Mouse (Mus musculus): ENCODE measurements around the gene Rnf157. TPM values are rescaled to one million over a fixed set of nuclear protein-coding genes. Genes with fewer than 3 reads are reported as not detected.

Rnf157 gene
- polyA plus RNA-seq, 1 experiment = 183 TPM

DNA sequence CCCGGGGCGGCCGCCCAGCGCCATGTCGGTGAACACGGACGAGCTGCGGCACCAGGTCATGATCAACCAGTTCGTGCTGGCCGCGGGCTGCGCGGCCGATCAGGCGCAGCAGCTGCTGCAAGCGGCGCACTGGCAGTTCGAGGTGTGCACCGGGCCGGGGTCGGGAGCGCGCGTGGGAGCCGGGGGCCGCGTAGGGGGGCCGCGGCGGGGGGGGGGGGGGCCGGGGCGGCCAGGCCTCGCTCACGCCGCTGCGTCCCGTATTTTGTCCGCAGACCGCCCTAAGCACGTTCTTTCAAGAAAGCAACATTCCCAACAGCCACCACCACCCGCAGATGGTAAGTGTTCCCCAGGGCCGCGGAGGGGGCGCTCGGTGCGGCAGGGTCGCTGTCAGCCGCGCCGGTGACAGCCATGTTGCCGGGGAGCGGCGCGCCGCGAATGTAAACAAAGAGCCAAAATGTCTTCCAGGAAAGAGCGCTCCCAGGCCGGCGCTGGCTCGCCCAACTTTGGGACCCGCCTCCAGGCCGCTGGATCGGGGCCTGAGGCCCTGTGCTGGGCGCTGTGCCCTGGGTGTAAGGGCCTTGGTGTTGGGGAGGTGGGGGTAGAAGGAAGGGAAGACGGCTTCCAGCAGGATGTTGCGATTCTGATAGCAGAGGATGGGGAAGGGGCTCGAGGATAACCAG lies 21.6 kb upstream of the Rnf157 start:
- H3K4me1 ChIP-seq (ENCODE audit: control insufficient read depth, insufficient read depth, low read length) = peaks cover 5% of the 10 kb centered on the region
- H3K4me3 ChIP-seq (ENCODE audit: insufficient read depth, low read length) = peak overlapping the region; percentile 78
- H3K27ac ChIP-seq (ENCODE audit: insufficient read depth, low read length) = peak overlapping the region; percentile 90
- no peak for TF ChIP-seq POLR2A (IDR thresholded peaks at IDR 0.05; ENCODE audit: extremely low read depth, insufficient read depth, low read length)
- TF ChIP-seq CTCF (IDR thresholded peaks at IDR 0.05; ENCODE audit: extremely low read depth, insufficient read depth, low read length) = no peak

DNA sequence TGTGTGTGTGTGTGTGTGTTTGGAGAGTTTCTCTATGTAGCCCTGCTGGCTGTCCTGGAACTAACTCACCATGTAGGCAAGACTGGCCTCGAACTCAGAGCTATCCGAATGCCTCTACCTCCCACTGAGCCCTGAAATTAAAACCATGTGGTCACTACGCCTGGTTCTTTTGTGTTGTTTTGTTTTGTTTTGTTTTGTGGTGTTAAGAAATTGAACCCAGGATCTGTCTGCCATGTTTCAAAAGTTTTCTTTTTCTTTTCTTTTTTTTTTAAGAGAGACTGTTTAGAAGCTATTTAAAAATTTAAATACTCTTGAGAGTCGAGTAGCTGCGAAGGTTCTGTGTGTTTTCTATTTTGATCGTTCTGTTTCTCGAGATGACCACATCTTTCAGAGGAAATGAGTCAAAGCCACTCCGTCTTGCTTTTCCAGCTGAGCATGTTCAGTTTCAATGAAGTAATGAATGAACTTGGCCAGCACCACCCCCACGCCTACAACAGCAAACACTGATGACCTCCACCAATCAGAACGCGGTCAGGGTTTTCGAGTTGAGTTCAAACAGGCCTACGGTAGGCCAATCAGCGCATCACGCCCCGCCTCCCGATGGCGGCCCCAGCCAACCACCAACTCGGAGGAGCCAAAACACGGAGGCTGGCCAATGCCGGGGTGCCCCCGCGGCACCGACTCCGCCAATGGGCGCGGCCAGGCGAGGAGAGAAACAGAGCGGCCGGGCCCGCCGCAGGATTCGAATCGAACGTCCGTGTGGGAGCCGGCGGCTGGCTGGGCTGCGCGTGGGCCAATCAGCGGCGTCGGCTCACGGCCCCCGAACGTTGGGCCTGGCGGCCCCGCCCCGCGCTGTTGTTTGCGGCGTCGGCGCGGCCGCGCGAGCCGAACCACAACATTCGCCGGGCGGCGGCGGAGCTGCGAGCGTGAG lies 20.8 kb upstream of the Rnf157 start, which contains the start of gene Ubald2:
Ubald2 (plus strand) TSS at position 739 of the 931 bp plus-strand sequence.
- Histone ChIP-seq H3K4me3 (ENCODE audit: insufficient read depth, low read length) (peak within 1 kb of the TSS; percentile 78), H3K4me1 (ENCODE audit: control insufficient read depth, insufficient read depth, low read length) (peaks cover 5% of the 10 kb centered on the region), H3K27ac (ENCODE audit: insufficient read depth, low read length) (peak within 1 kb of the TSS; percentile 90)
- no peak for TF ChIP-seq CTCF (IDR thresholded peaks at IDR 0.05; ENCODE audit: extremely low read depth, insufficient read depth, low read length)
- 0 out of 2 replicates have a peak, but pooled peaks have one; percentile 35 for TF ChIP-seq POLR2A (IDR thresholded peaks at IDR 0.05; ENCODE audit: extremely low read depth, insufficient read depth, low read length)

DNA sequence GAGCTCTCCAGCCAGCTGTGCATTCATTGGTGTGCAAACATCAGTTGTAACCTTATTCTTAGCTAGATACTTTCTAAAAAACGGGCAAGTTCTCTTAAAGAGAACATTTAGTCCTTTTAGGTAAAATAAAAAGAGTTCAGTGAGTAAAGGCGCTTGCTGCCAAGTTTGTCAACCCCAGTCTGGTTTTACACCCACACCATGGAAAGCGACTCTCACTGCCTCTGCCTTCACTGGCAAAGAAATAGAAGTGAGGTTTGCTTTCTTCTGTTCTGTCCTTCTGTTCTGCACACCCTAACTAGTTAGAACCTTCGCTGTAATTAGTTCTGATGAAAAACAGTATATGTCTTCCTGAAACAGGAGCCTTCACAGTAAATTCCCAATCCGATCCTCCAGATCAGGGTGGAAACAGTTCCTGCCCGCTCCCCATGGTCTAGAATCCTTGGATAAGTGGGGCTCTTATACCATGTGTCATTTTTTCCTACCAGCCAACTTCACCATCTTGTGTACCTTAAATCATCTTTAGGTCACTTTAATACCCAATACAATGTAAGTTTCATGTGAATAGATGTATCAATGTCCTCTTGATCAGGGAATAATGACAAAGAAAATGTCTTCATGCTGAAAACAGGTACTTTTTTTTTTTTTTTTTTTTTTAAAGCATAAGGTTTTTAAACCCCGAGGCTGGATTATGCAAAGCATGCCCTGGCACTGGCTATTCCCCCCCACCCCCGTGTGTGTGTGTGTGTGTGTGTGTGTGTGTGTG lies 19.9 kb upstream of the Rnf157 start:
- H3K27ac ChIP-seq (ENCODE audit: insufficient read depth, low read length) = no peak overlapping the region
- H3K4me3 ChIP-seq (ENCODE audit: insufficient read depth, low read length) = no peak overlapping the region
- TF ChIP-seq POLR2A (IDR thresholded peaks at IDR 0.05; ENCODE audit: extremely low read depth, insufficient read depth, low read length) (no peak), CTCF (IDR thresholded peaks at IDR 0.05; ENCODE audit: extremely low read depth, insufficient read depth, low read length) (no peak)
- peaks cover 5% of the 10 kb centered on the region for H3K4me1 ChIP-seq (ENCODE audit: control insufficient read depth, insufficient read depth, low read length)

DNA sequence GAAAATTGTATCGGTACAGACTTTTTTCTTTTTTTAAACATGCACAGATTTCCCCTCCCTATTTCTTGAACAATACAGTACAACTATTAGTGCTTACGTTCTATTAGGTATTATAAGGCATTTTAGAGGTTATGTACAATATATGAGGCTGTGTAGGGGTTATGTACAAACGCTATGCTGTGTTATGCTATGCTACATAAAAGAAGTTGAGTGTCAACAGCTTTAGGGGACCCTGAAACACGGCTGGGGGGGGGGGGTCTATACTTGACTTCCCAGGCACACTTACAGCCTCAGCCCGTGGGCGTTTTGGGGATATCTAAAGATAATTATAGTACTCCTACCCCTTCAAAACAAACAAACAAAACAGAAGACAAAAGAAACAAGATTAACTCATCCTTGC lies 19.3 kb upstream of the Rnf157 start:
- H3K4me1 ChIP-seq (ENCODE audit: control insufficient read depth, insufficient read depth, low read length) = peaks cover 4% of the 10 kb centered on the region
- H3K27ac ChIP-seq (ENCODE audit: insufficient read depth, low read length) = no peak overlapping the region
- no peak for TF ChIP-seq CTCF (IDR thresholded peaks at IDR 0.05; ENCODE audit: extremely low read depth, insufficient read depth, low read length)
- TF ChIP-seq POLR2A (IDR thresholded peaks at IDR 0.05; ENCODE audit: extremely low read depth, insufficient read depth, low read length) = no peak
- H3K4me3 ChIP-seq (ENCODE audit: insufficient read depth, low read length) = no peak overlapping the region

GRCm38 (mm10) chr11:116431428-116432077 lies 18.7 kb upstream of the Rnf157 start:
- TF ChIP-seq CTCF (IDR thresholded peaks at IDR 0.05; ENCODE audit: extremely low read depth, insufficient read depth, low read length) (no peak), POLR2A (IDR thresholded peaks at IDR 0.05; ENCODE audit: extremely low read depth, insufficient read depth, low read length) (no peak)
- no peak overlapping the region for H3K4me3 ChIP-seq (ENCODE audit: insufficient read depth, low read length)
- no peak overlapping the region for H3K27ac ChIP-seq (ENCODE audit: insufficient read depth, low read length)
- peaks cover 3% of the 10 kb centered on the region for H3K4me1 ChIP-seq (ENCODE audit: control insufficient read depth, insufficient read depth, low read length)

GRCm38 (mm10) chr11:116430723-116431427 lies 18.0 kb upstream of the Rnf157 start:
- TF ChIP-seq POLR2A (IDR thresholded peaks at IDR 0.05; ENCODE audit: extremely low read depth, insufficient read depth, low read length) (no peak), CTCF (IDR thresholded peaks at IDR 0.05; ENCODE audit: extremely low read depth, insufficient read depth, low read length) (no peak)
- Histone ChIP-seq H3K4me1 (ENCODE audit: control insufficient read depth, insufficient read depth, low read length) (peaks cover 3% of the 10 kb centered on the region), H3K4me3 (ENCODE audit: insufficient read depth, low read length) (no peak overlapping the region), H3K27ac (ENCODE audit: insufficient read depth, low read length) (no peak overlapping the region)

DNA sequence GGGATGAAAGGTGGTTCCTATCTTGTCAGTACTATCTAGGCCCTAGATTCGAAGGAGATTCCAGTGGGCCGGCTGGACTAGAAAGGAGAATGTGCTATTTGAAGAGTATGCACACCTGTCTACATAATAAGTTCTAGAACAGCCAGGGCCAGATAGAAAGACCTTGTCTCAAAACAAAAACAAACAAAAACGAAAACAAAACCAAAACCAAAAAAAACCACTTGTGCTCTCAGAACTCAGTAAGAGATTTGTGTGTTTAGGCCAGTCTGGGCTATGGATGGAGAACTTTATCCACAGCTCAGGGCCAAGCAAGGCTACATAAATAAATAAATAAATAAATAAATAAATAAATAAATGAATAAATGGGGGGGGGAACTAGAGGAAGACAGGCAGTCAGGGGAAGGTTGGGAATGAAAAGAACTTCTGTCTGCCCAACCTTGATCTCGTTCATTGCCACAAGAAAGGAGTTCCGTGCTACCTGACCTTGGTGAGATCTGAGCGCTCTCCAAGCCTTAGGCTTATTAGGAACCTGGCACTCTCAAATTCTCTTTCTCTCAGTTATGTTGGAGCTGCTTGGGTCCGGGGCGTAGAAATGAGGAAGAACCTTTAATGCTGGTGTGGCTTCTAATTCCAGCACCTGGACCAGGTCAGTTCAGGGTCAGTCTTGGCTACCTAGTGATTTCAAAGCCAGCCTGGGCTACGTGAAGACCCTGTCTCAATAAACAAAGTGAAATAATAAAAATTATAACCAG lies 17.2 kb upstream of the Rnf157 start:
- TF ChIP-seq POLR2A (IDR thresholded peaks at IDR 0.05; ENCODE audit: extremely low read depth, insufficient read depth, low read length) (no peak), CTCF (IDR thresholded peaks at IDR 0.05; ENCODE audit: extremely low read depth, insufficient read depth, low read length) (no peak)
- Histone ChIP-seq H3K27ac (ENCODE audit: insufficient read depth, low read length) (no peak overlapping the region), H3K4me3 (ENCODE audit: insufficient read depth, low read length) (no peak overlapping the region), H3K4me1 (ENCODE audit: control insufficient read depth, insufficient read depth, low read length) (peaks cover 2% of the 10 kb centered on the region)

Data from cortical plate, adult 2 months (tissue).